ENCODE assay signal across 11 mouse cellular contexts in genomic region chr7:142552591-142553416, GRCm38 (mm10). TPM values are rescaled to one million over a fixed set of nuclear protein-coding genes. Genes with fewer than 3 reads are reported as not detected.
A peak's percentile ranks its signal among the peaks of the same experiment; 100 is the strongest.
DNase-seq lines count a peak whose midpoint lies in the region; ATAC-seq and TF ChIP-seq lines count a peak whose summit lies in the region.
"Had no signal": no experiment of that assay in that cellular context is flagged by ENCODE, and none has a peak within 500 bp of the region (broad histone marks: within the 10 kb centered on the region; RNA-seq: fewer than 3 reads in every experiment).

No protein-coding gene starts in this region.

- H3K4me2 ChIP-seq in heart, embryonic 13.5 days, result 0 out of 2 replicates have a peak overlapping the region, but pooled peaks have one; percentile 6
- H3K4me2 ChIP-seq in neural tube, embryonic 15.5 days, result no peak overlapping the region
- 0 out of 2 replicates have a peak overlapping the region, but pooled peaks have one; percentile 0 for H3K4me2 ChIP-seq in limb, embryonic 14.5 days (replicated peaks; ENCODE audit: low read depth, low read length, severe bottlenecking)

- no peaks in the 10 kb centered on the region for H3K9me3 ChIP-seq in heart, embryonic 13.5 days
- no peaks in the 10 kb centered on the region for H3K9me3 ChIP-seq in neural tube, embryonic 15.5 days (replicated peaks)
- no peaks in the 10 kb centered on the region for H3K9me3 ChIP-seq in limb, embryonic 14.5 days (ENCODE audit: control insufficient read depth, low read length)

- no peaks in the 10 kb centered on the region for H3K36me3 ChIP-seq in heart, embryonic 13.5 days
- no peaks in the 10 kb centered on the region for H3K36me3 ChIP-seq in neural tube, embryonic 15.5 days
- H3K36me3 ChIP-seq in limb, embryonic 14.5 days (ENCODE audit: control insufficient read depth, insufficient read depth, low read length), result no peaks in the 10 kb centered on the region

- no peak overlapping the region for H3K4me3 ChIP-seq in heart, embryonic 13.5 days
- no peak overlapping the region for H3K4me3 ChIP-seq in neural tube, embryonic 15.5 days (replicated peaks)
- no peak overlapping the region for H3K4me3 ChIP-seq in limb, embryonic 14.5 days (replicated peaks; ENCODE audit: low read length)

- H3K9ac ChIP-seq in heart, embryonic 13.5 days, result peak overlapping the region; percentile 30
- H3K9ac ChIP-seq in neural tube, embryonic 15.5 days (replicated peaks), result no peak overlapping the region
- H3K9ac ChIP-seq in limb, embryonic 14.5 days (ENCODE audit: low read depth, low read length, severe bottlenecking), result no peak overlapping the region

- no peaks in the 10 kb centered on the region for H3K27me3 ChIP-seq in heart, embryonic 13.5 days (replicated peaks)
- no peaks in the 10 kb centered on the region for H3K27me3 ChIP-seq in neural tube, embryonic 15.5 days (replicated peaks)
- no peaks in the 10 kb centered on the region for H3K27me3 ChIP-seq in limb, embryonic 14.5 days (ENCODE audit: control insufficient read depth, insufficient read depth, low read length)

- DNase-seq in heart, adult 11 months, result no peak
- peak; percentile 63 for DNase-seq in neural tube, embryonic 10.5 days (ENCODE audit: extremely low spot score, low spot score)
- DNase-seq in limb, embryonic 14.5 days (ENCODE audit: low spot score), result peak; percentile 85
- DNase-seq in right cerebral cortex, postnatal 36 days (ENCODE audit: low spot score in 2 of 2), result no peak
- DNase-seq in spleen, postnatal 14 days (ENCODE audit: low spot score in 2 of 2), result no peak
- DNase-seq in adrenal gland, adult 2 months, result no peak
- DNase-seq: cerebellum, postnatal 14 days had no signal

- 20% methylated on average over 13 of the region's 13 CpGs for WGBS in heart, embryonic 13.5 days
- WGBS in neural tube, embryonic 15.5 days, result 68% methylated on average over 13 of the region's 13 CpGs
- 10% methylated on average over 13 of the region's 13 CpGs for WGBS in limb, embryonic 14.5 days

- H3K4me1 ChIP-seq in heart, embryonic 13.5 days, result peaks cover 81% of the 10 kb centered on the region
- peaks cover 15% of the 10 kb centered on the region for H3K4me1 ChIP-seq in neural tube, embryonic 15.5 days
- peaks cover 55% of the 10 kb centered on the region for H3K4me1 ChIP-seq in limb, embryonic 14.5 days (ENCODE audit: control insufficient read depth, insufficient read depth, low read length)

- peak overlapping the region; percentile 91 for H3K27ac ChIP-seq in heart, embryonic 13.5 days (replicated peaks)
- no peak overlapping the region for H3K27ac ChIP-seq in neural tube, embryonic 15.5 days (replicated peaks)
- peak overlapping the region; percentile 95 for H3K27ac ChIP-seq in limb, embryonic 14.5 days (replicated peaks; ENCODE audit: low read depth, low read length)

- no peak; the same call in 1 of the 2 replicates for ATAC-seq in heart, embryonic 13.5 days (ENCODE audit: extremely low read depth, insufficient number of reproducible peaks, low FRiP score, low TSS enrichment)
- ATAC-seq in neural tube, embryonic 15.5 days (ENCODE audit: low FRiP score), result no peak
- peak; percentile 58 for ATAC-seq in limb, embryonic 14.5 days (ENCODE audit: low FRiP score, low read depth)
- ATAC-seq: CD4-positive, CD25-positive, alpha-beta regulatory T cell, adult 4 months had no signal

- TF ChIP-seq POLR2A in limb, embryonic 14.5 days (IDR thresholded peaks at IDR 0.05; ENCODE audit: borderline replicate concordance, extremely low read depth, insufficient read depth, insufficient read length), result no peak

RNA-seq across cellular contexts. Expression of gene Mrpl23, which starts 20.3 kb away (rescaled TPM):
- 15.6 and 17.7 TPM in 2 replicates for polyA plus RNA-seq in heart, embryonic 13.5 days (2015; fragmentation: Nextera tagmentation; extraction: Ambion mirVana)
- polyA plus RNA-seq in neural tube, embryonic 15.5 days (2015; fragmentation: Nextera tagmentation; extraction: Ambion mirVana), result 21.0 and 27.9 TPM in 2 replicates
- polyA plus RNA-seq in limb, embryonic 14.5 days (2012; rRNA removed), result 94.6 and 97.2 TPM in 2 replicates
- 30.0 and 40.8 TPM in 2 replicates for polyA plus RNA-seq in limb, embryonic 14.5 days (2014; fragmentation: Nextera tagmentation; extraction: Ambion mirVana)
- total RNA-seq in adrenal gland, adult 2 months (2021), result 1 to 10 TPM; 2.2 to 8.0 TPM
- polyA plus RNA-seq in adrenal gland, adult 2 months (2012; rRNA removed), result 6.9 and 7.6 TPM in 2 replicates

RNA-seq across cellular contexts. Expression of gene Tnnt3, which starts 54.2 kb away (rescaled TPM):
- 4.0 and 5.4 TPM in 2 replicates for polyA plus RNA-seq in heart, embryonic 13.5 days (2015; fragmentation: Nextera tagmentation; extraction: Ambion mirVana)
- polyA plus RNA-seq in neural tube, embryonic 15.5 days (2015; fragmentation: Nextera tagmentation; extraction: Ambion mirVana), result 14.9 and 26.9 TPM in 2 replicates
- 42.5 and 114 TPM in 2 replicates for polyA plus RNA-seq in limb, embryonic 14.5 days (2012; rRNA removed)
- 101 and 183 TPM in 2 replicates for polyA plus RNA-seq in limb, embryonic 14.5 days (2014; fragmentation: Nextera tagmentation; extraction: Ambion mirVana)
- not detected for total RNA-seq in adrenal gland, adult 2 months (2021)
- 0.52 TPM in 1 of 2 replicates, not detected in the other for polyA plus RNA-seq in adrenal gland, adult 2 months (2012; rRNA removed)
- total RNA-seq: left cerebral cortex, postnatal 25 days had no signal

Comparison
In these comparisons a context has a peak if more than half of its experiments do, and no peak if none do; other contexts are left out.
1. DNase-seq: peak in neural tube, embryonic 10.5 days (single experiment) and limb, embryonic 14.5 days (single experiment); none in heart, adult 11 months (single experiment), right cerebral cortex, postnatal 36 days (0 of 2), spleen, postnatal 14 days (0 of 2) and adrenal gland, adult 2 months (single experiment).